Mouse (Mus musculus): Measurements from ENCODE around the gene Gm13285. TPM values are rescaled to one million over a fixed set of nuclear protein-coding genes. Genes with fewer than 3 reads are reported as not detected.

Gm13285 gene
- not detected in 2 replicates for polyA plus RNA-seq (2012; rRNA removed; ENCODE audit: low replicate concordance)

GRCm38 (mm10) chr4:88799365-88799764 lies at the start of gene Gm13285:
Gene Gm13285, plus strand, starts transcription at chr4:88799665.

GRCm38 (mm10) chr4:88754818-88755340 lies 44.6 kb upstream of the Gm13285 start, which contains the start of gene Gm13271:
Gene Gm13271, plus strand, starts transcription at chr4:88754868.

GRCm38 (mm10) chr4:88759610-88760268 lies 39.7 kb upstream of the Gm13285 start, which contains the start of gene Gm13283:
Gene Gm13283, plus strand, starts transcription at chr4:88760119.

GRCm38 (mm10) chr4:88773534-88773933 lies 25.9 kb upstream of the Gm13285 start, which contains the start of gene Gm13290:
Gene Gm13290, plus strand, starts transcription at chr4:88773834.

GRCm38 (mm10) chr4:88776622-88777021 lies 22.8 kb upstream of the Gm13285 start, which contains the start of gene Gm13289:
Gene Gm13289, plus strand, starts transcription at chr4:88776922.

GRCm38 (mm10) chr4:88779550-88779949 lies 19.9 kb upstream of the Gm13285 start, which contains the start of gene Gm13272:
Gene Gm13272, plus strand, starts transcription at chr4:88779850.

GRCm38 (mm10) chr4:88781831-88782230 lies 17.6 kb upstream of the Gm13285 start, which contains the start of gene Ifnz:
Gene Ifnz, plus strand, starts transcription at chr4:88782131.

GRCm38 (mm10) chr4:88785409-88785808 lies 14.1 kb upstream of the Gm13285 start, which contains the start of gene Gm13276:
Gene Gm13276, plus strand, starts transcription at chr4:88785709.

GRCm38 (mm10) chr4:88788402-88788801 lies 11.1 kb upstream of the Gm13285 start, which contains the start of gene Gm13277:
Gene Gm13277, plus strand, starts transcription at chr4:88788632.

GRCm38 (mm10) chr4:88791250-88791649 lies 8.2 kb upstream of the Gm13285 start, which contains the start of gene Gm13278:
Gene Gm13278, plus strand, starts transcription at chr4:88791550.

GRCm38 (mm10) chr4:88793936-88794675 lies 5.4 kb upstream of the Gm13285 start, which contains the start of gene Gm13275:
Gene Gm13275, plus strand, starts transcription at chr4:88794487.

GRCm38 (mm10) chr4:88797097-88797496 lies 2.4 kb upstream of the Gm13285 start, which contains the start of gene Gm13279:
Gene Gm13279, plus strand, starts transcription at chr4:88797397.

GRCm38 (mm10) chr4:88802954-88803353 lies 3.5 kb downstream of the Gm13285 start, which contains the start of gene Gm13287:
Gene Gm13287, plus strand, starts transcription at chr4:88803254.

GRCm38 (mm10) chr4:88805231-88805630 lies 5.8 kb downstream of the Gm13285 start, which contains the start of gene Gm13288:
Gene Gm13288, plus strand, starts transcription at chr4:88805531.

GRCm38 (mm10) chr4:88815928-88816327 lies 16.5 kb downstream of the Gm13285 start, which contains the start of gene Ifna7:
Gene Ifna7, plus strand, starts transcription at chr4:88816228.

GRCm38 (mm10) chr4:88819659-88820058 lies 20.2 kb downstream of the Gm13285 start, which contains the start of gene Ifna11:
Gene Ifna11, plus strand, starts transcription at chr4:88819959.

GRCm38 (mm10) chr4:88827116-88827515 lies 27.7 kb downstream of the Gm13285 start, which contains the start of gene Ifna6:
Gene Ifna6, plus strand, starts transcription at chr4:88827416.

GRCm38 (mm10) chr4:88835225-88835624 lies 35.8 kb downstream of the Gm13285 start, which contains the start of gene Ifna5:
Gene Ifna5, plus strand, starts transcription at chr4:88835525.

GRCm38 (mm10) chr4:88841438-88841911 lies 42.0 kb downstream of the Gm13285 start, which contains the start of gene Ifna4:
Gene Ifna4, plus strand, starts transcription at chr4:88841861.

GRCm38 (mm10) chr4:88849698-88850097 lies 50.2 kb downstream of the Gm13285 start, which contains the start of gene Ifna1:
Gene Ifna1, plus strand, starts transcription at chr4:88850087.

